Mouse (Mus musculus) heart, postnatal 25 days (tissue): ENCODE results near the gene Mitf. TPM values are rescaled to one million over a fixed set of nuclear protein-coding genes. Genes with fewer than 3 reads are reported as not detected.
A peak's percentile ranks its signal among the peaks of the same experiment; 100 is the strongest.

Experiments used
- DNase-seq: peaks from one replicate; pipeline ENCODE4 v3.0.0; 2022; ENCODE audit warnings: low spot score
- intact Hi-C: fragments of 180-260 bp; cut with DNase I; formaldehyde crosslinking; loops from one replicate; pipeline ENCODE4 v1.15.1; 2025
- total RNA-seq, 2 experiments: library from RNA; stranded (reverse); gene quantifications; 2 replicates each; pipeline ENCODE4 v1.2.3; 2021

Mitf gene
- 10 to 100 TPM; 50.9 to 59.9 TPM for total RNA-seq

DNA sequence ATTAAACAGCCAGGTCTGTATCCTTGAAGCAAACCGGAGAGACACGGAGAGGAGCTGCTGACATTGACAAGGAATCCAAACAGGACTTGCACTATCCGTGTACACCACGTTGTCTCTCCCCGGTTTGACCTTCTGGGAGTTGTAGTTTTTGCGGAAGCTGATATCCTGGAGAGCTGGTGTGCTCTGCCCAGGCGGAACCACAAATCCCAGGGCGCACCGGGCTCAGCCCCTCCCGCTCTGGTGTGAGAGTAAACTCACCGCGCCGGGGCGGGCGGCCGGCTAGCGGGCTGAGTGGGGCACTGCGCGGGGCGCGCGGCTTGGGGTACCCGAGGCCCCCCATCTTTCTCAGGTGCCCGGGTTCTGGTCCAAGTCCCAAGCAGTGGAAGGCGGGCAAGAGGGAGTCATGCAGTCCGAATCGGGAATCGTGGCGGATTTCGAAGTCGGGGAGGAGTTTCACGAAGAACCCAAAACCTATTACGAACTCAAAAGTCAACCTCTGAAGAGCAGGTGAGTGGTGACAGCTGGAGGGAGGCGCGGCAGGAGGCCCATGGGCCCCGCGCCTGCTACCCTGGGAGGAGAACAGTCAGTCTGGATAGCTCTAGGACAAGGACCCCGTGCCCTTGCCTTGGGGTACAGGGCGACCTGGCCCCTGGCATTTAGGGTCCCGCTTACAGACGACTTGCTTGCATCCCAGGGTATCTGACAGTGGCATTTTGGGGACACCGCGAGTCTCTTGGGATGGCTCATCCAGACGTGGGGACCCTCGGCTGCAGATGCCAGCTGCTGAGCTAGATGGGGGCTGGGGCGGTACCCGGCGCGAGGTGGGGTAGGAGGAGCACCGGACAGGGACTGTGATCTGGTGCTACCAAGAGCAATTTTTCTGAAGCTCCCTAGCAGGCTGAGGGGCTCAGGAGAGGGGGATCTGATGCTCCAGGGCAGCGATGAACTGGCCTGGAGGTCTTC is at the start of gene Mitf:
TSS of gene Mitf (plus strand) at position 272 of the 963 bp plus-strand sequence.
- peak; percentile 88 for DNase-seq
- intact Hi-C loops: no loop called here

DNA sequence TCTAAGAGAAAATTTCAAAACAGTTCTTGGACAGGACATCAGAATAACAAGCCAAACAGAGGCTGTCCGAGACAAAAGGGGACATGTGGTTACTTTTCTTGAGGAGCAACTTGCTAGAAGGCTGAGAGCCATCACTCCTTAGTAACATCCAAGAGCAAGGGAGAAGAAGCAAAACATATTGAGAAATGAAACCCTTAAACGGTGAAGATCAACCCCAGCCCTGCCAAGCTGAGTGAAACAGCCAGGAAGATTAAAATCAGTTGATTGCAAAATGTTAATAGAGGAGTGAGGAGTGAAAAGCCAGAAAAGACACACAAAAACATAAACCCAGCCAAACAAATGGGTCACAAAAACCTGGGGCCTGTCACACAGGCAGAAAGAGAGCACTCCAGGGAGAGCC is 49.5 kb upstream of the Mitf start:
- intact Hi-C loops: no loop called here
- peak; percentile 13 for DNase-seq

DNA sequence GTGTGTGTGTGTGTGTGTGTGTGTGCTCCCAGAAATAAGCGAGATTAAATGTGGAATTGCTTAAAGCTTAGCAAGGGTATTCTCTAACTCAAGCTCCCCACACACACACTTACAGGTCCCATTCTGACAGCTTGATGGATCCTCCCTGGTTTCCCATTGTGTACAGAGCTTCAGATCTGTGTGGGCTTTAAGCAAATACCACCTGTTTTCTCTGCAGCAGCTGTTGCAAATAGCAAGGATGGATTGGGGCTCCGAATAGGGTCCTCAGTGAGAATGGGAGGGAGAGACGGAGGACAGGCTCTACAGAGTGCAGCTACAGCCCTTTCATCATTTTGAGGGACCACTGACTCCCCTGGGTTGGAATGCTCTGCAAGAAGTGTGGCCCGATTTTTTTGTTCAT is 48.0 kb upstream of the Mitf start:
- intact Hi-C loops: no loop called here
- DNase-seq: no peak

DNA sequence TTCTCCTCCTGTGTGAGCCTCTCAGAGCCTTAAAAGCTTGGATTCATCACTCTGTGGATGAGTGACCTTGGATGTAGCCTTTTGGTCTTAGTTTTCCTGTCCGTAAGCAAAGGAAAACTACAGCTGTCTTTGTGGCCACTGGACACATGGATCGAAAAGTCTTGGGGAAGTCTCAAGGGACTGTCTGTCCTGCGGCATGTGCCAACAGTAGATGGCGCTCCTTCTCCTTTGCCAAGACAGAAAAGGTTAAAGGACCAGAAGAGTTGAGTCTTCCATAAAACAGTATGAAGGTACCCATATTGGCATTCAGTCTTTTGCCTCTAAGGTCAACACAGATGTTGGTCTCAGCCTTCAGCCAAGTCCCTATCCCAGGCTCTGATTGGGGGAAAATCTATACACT is 47.6 kb upstream of the Mitf start:
- intact Hi-C loops: no loop called here
- no peak for DNase-seq

DNA sequence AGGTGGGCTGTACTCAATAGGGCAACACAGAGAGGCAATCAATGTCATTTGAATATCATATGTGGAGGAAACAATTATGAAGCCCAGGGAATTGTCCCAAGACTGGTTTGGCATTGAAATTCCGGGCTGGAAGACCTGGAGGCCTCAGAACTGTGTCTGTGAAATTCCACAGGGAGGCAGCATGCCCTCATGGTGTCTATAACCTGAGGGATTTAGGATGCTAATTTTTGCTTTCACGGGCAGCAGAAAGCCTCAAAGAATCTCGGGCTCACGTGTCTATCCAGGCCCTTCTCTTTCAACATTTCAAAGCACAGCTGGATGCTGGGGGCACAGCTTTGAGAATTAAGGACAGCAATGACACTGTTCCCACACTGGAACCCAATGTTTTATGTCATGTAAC is 45.5 kb upstream of the Mitf start:
- no peak for DNase-seq

DNA sequence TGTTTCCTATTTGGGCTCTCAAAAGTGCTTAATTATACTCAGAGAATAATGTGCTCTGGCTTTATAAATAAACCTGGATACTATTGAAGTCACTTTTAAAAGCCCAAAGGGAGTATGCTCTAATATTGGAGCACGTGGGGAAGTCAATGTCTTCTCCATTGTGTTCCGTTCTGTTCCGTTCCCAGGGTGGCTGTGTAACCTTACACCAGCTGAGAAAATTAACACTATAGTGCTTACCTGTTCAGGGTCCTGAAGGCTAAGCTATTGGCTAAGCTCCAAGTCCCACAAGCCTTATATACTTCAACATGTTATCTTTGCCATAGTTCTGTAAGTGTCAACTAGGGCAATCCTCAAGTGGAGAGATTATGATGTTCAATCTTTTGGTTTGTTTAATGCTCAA is 42.9 kb upstream of the Mitf start:
- intact Hi-C loops: loop anchor here (5.0 to 10.0 kb wide), 3 partner anchors 93 to 621 kb away; no protein-coding TSS in a partner anchor
- no peak for DNase-seq

More for the DNA sequence above, 45.5 kb upstream of the Mitf start:
- intact Hi-C loops: loop anchor here (2.0 to 10.0 kb wide), 4 partner anchors 96 to 623 kb away; no protein-coding TSS in a partner anchor

DNA sequence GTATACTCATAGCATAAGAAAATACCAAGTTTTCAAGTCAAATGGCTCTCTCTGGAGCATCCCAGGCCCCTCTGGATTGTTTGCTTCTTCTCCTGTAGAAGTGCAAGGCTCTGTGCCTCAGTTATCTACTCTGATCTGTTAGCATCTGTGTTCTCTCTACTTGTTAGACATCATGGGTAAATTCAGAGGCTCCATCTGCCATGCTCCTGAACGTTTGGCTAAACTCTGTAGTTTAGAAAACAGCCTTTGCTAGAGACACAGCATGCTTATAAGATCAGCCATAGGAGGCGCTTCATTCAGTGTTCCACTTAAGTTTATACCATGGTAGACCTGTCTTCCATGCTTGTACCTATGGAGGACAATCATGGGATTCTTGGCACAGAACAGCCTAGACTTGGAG is 39.0 kb upstream of the Mitf start:
- no peak for DNase-seq
- intact Hi-C loops: loop anchor here (10.0 kb wide), 1 partner anchor 617 kb away; no protein-coding TSS in a partner anchor

DNA sequence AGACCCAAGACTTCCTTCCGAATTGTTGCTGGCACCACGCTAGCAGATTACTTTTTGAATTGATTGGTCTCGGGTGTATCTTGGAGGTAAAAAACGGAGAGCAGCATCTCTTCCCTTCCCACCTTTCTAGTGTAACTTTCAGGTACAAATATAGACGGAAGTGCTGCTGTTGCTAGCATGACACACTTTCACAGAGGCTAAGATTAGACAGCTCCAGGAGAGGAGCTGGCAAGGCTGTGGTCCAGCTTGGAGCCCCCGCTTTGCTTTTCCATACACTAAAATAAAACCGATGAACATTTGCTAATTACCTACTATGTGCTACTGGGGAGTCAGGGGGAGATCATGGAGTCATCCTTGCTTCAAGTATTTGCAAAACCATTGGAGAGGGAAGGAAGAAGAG is 37.3 kb upstream of the Mitf start:
- intact Hi-C loops: loop anchor here (10.0 kb wide), 1 partner anchor 615 kb away; no protein-coding TSS in a partner anchor

DNA sequence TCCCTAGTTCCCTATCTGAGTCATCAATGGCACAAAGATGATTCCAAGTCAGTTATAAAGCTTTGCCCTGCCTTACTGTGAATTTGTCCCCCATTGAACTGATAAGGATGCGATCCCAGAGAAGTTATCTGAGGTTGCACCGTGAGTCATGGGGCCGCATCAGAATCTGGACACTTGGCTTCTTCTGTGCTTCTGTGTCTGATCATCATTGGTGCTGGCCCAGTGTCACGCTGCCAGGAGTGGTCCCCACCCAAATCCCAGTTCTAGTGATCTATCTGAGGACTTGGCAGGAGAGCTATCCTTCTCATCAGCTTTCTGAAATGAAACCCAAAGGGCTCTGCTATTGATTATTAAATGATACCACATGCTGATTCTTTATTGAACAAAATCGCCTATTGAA is 25.5 kb upstream of the Mitf start:
- intact Hi-C loops: no loop called here
- no peak for DNase-seq

More for the DNA sequence above, 37.3 kb upstream of the Mitf start:
- no peak for DNase-seq

DNA sequence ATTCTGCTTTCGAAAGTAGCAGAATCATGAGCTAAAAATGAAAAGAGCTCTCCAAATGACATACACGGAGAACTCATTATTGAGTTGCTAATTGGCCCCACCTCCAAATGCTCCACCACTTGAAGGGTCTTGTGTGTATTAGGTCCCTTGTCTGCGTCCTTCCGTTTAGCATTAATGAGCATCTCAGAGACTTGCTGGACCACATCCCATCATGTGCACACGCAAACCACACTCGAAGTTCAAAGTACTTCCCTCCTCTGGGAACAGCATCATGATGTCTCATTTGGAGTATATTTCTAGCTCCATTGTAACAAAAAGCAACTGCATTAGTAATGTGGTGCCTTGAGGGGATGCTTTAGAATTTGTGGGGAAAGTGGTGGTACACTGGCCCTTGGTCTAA is 24.6 kb upstream of the Mitf start:
- intact Hi-C loops: no loop called here
- no peak for DNase-seq

DNA sequence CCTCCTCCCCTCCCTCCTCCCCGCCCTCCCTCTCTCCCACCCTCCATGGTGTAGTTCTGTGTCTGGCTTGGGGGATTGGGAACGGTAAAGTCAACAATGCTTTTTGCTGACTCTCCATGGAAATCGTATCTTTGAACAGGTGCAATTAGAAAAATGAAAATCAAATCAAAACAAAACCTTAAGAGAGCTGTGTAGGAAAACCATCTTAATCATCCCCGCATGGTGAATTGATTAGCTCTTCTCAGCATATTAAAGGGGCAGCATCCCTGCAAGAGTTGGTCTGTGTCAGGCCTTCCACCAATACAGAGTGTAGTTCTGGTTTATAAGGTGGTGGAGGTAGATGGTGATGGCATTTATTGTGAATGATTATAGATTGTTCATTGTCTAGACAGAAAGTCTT is 20.0 kb upstream of the Mitf start:
- intact Hi-C loops: no loop called here
- DNase-seq: no peak

DNA sequence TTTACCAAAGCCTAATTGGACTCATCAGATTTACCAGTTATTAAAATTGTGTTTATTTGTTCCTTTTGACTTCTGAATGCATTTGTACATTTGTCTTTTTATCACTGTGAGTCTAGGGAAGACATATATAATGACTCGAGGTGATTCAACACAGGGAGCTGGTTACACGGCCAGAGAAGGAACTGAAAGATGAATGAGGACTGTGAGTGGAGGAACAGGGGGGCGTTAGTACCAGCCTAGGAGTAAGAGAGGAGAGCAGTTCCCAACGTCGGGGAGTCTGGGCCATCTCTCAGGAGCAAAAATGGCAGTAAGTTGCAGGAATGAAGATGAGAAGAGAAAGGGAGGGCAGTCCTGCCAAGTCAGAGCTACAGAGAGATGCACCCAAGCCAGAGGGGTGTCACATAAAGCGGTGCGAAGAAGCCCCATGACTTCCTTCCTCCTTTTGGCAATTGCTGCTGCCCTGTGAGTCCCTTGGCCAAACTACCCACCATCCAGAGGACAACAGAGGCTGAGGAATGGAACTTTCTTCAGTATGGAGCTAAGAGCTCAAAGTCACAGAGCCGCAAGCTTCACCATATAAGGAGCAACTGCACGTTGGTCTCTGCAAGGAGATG is 18.4 kb upstream of the Mitf start:
- intact Hi-C loops: no loop called here
- DNase-seq: no peak

DNA sequence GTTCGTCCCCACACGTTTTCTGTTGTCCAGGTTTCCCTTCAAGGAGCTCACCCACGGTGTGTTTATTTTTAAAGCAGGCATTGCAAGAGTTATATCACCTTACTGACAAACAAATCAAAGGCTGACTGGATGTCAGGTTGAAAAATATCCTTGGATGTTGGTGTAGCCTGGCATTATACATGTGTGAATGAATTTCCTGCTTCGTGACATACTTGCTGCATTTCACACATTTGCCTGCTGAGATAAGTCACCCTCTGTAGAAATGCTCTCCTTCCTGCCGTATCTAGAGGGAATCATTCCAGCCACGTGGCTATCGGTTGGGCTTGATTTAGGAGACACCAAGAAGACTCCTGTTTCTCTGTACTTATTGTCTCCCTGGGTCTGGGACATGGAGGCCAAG is 17.2 kb upstream of the Mitf start:
- no peak for DNase-seq
- intact Hi-C loops: no loop called here

DNA sequence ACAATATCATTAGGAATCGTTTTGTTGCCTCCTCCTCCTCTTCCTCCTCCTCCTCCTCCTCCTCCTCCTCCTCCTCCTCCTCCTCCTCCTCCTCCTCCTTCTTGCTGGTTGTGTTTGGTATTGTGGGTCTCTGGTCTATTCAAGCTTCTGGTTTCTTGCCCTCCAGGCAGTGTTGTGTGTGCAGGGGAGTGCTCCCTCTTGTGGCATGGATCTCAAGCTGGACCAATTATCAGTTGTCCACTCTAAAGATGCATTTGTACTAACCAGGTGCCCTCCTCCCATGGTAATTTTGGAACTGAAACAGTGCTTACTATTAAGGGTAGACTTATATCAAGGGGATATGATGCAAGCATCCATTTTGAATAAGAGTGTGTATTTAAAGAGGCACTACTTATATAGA is 14.7 kb upstream of the Mitf start:
- DNase-seq: no peak
- intact Hi-C loops: no loop called here

DNA sequence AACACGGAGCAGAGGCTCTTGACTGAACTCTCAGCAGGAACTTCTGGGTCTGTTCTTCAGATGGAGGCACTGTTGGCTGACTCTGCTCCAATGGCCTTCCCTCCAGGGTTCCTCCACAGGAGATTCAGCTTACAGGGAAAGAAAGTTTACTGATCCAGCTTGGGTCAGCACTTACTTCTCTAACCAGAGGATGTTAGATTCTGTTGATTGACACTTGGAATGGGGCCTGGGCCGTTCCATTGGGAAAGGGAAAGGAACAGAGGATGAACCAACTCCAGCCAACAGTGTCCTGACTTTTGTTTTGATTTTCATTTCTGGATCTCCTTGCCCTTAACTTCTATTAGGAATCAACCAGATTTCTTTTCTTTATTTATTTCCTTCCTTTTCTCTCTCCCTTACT is 11.7 kb upstream of the Mitf start:
- intact Hi-C loops: no loop called here
- DNase-seq: no peak

DNA sequence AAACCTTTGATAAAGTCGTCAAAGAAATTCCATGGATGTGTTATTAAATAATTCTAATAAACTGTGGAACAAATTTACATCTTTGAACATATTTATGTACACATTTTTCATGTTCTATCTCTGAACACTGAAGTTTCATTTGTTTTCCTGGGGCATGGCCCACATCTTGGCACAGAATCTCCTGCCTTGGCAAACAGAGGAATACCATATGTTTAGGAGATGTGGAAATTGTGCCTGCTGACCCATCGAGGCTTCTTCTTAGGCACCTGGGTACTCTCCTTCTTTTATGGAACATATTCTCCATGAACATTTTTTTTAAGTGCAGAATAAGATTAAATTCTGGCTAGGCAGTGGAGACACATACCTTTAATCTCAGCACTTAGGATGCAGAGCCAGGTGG is 6.2 kb upstream of the Mitf start:
- intact Hi-C loops: loop anchor here (5.0 kb wide), 1 partner anchor 42 kb away; no protein-coding TSS in a partner anchor
- no peak for DNase-seq

DNA sequence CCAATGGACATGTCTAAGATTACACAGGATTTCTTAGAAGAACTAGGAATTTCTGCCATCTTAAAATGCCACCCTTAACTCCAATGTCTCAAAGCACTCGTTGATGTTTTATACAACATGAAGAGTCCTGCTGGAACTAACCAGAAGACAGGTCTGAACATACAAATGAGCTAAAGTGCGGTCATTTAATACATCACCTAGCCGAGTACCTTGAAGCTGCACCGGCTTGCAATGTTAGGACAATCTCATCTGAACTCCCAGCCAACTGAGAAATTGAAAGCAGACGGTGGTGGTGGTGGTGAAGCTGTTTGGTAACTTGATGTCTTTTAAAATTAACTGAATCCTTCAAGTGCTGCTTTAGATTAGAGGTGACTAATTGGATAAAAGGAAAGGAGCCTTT is 801 bp upstream of the Mitf start:
- intact Hi-C loops: no loop called here
- DNase-seq: no peak

DNA sequence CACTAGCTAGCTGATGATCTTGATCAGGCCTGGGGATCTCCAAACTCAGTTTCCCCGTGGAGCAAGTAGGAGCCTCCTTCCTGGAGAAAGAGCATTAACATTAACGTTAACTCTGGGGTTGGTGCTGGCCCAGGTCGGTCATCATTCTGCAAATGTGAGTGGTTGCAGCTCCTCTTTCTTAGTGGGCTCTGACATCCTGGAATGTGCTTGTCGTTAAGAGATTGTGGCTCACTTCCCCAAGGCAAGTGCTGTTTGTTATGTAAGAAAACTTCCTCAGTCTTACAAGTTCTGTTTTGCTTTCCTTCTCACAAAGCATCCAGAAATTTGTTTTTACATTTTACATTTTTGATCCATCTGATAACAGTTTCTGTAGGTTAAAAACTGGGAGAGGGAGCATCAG is 7.3 kb downstream of the Mitf start:
- intact Hi-C loops: no loop called here
- DNase-seq: no peak

DNA sequence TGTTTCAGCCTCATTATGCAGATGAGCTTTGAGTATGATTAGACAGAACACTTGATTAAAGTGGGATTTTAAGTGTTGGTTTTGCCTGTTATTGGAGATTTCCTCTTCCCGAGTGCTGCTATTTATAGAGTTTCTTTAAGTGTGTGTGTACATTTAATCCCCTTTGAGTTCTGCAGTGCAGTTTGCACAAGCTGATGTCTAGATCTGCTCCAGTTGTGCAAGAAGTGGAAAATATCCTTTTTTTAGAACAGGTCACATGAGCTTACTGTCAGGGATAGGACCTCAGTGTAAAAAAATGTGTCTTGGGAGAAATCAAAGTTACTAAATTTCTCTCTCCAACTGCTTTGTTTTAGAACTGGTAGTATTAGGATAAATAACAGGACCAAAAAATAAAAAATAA is 8.9 kb downstream of the Mitf start:
- intact Hi-C loops: no loop called here
- DNase-seq: no peak

DNA sequence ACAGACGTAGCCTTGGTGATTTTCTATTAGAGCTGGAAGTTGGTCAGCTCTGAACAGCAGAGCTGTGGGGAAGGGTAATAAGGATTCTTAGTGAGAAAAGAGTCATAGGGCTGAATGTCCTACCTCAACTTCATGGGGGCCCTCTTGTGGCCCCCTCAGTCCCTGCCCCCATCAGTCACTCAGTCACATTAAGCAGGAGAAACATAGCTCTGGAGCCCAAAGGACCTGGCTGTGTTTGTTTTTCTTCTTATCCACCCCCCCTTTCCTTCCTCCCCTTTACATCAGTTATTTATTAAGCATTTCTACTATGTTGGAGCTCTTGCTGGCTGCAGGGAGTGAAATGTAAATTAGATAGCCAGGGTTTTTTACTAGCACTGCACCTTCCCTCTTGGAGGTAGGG is 10.0 kb downstream of the Mitf start:
- DNase-seq: no peak
- intact Hi-C loops: no loop called here

DNA sequence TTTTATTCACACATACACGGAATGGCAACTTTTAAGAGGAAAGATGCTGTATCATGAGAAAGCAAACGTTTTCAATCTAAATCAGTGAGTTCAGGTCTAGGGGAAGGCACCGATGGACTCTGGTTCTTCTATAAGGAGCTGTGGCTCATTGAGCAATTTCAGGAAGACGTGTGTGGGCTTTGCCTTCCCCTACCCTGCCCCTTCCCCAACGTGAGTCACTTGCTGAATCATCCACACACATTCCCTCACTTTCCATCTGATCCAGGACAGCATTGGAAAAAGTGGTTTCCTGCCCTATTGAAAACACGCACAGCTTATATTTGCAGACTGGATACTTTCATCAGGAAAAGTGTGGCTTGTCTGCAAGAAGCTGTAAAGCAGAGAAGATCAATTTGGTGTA is 11.3 kb downstream of the Mitf start:
- intact Hi-C loops: no loop called here
- no peak for DNase-seq
